Mouse (Mus musculus) inflammation-experienced regulatory T-cells, adult 6 months (primary cell): ENCODE measurements at regions not wholly inside any gene's neighbourhood (a gene's known extent, or its start where the extent isn't known, plus 50 kb on each side); places are given as distances from the start of the nearest gene placed in this dataset.

Experiments used
- ATAC-seq: one replicate; pipeline ENCODE4 v1.8.0; 2017

GRCm38 (mm10) chr10:9061979-9062378 is 176.1 kb upstream of the Sash1 start:
- ATAC-seq = no peak

- ATAC-seq = no peak
These were observed 169.4 kb upstream of the Sash1 start for GRCm38 (mm10) chr10:9055274-9055673.

GRCm38 (mm10) chr10:9053371-9053770 is 167.5 kb upstream of the Sash1 start:
- no peak for ATAC-seq

GRCm38 (mm10) chr10:9047341-9047740 is 161.5 kb upstream of the Sash1 start:
- no peak for ATAC-seq

GRCm38 (mm10) chr10:9044746-9045370 is 159.0 kb upstream of the Sash1 start:
- ATAC-seq = no peak

- ATAC-seq = no peak
These were observed 157.6 kb upstream of the Sash1 start for GRCm38 (mm10) chr10:9043507-9043906.

GRCm38 (mm10) chr10:9030486-9030885 is 144.6 kb upstream of the Sash1 start:
- ATAC-seq = no peak

GRCm38 (mm10) chr10:9029506-9029905 is 143.6 kb upstream of the Sash1 start:
- ATAC-seq = no peak

- ATAC-seq = no peak
These were observed 141.4 kb upstream of the Sash1 start for GRCm38 (mm10) chr10:9027070-9027807.

GRCm38 (mm10) chr10:9014810-9015505 is 129.1 kb upstream of the Sash1 start:
- no peak for ATAC-seq

- no peak for ATAC-seq
These were observed 127.7 kb upstream of the Sash1 start for GRCm38 (mm10) chr10:9013549-9013925.

- ATAC-seq = no peak
These were observed 127.1 kb upstream of the Sash1 start for GRCm38 (mm10) chr10:9012829-9013548.

- no peak for ATAC-seq
These were observed 126.0 kb upstream of the Sash1 start for GRCm38 (mm10) chr10:9011906-9012305.

- no peak for ATAC-seq
These were observed 124.3 kb upstream of the Sash1 start for GRCm38 (mm10) chr10:9010191-9010590.

GRCm38 (mm10) chr10:9005140-9005909 is 119.5 kb upstream of the Sash1 start:
- ATAC-seq = no peak

- ATAC-seq = no peak
These were observed 116.4 kb upstream of the Sash1 start for GRCm38 (mm10) chr10:9002261-9002660.

- ATAC-seq = no peak
These were observed 113.0 kb upstream of the Sash1 start for GRCm38 (mm10) chr10:8998758-8999398.

- no peak for ATAC-seq
These were observed 112.5 kb upstream of the Sash1 start for GRCm38 (mm10) chr10:8998356-8998755.

- no peak for ATAC-seq
These were observed 109.2 kb upstream of the Sash1 start for GRCm38 (mm10) chr10:8995097-8995496.

GRCm38 (mm10) chr10:8986339-8986738 is 100.5 kb upstream of the Sash1 start:
- no peak for ATAC-seq

- ATAC-seq = no peak
These were observed 97.5 kb upstream of the Sash1 start for GRCm38 (mm10) chr10:8983347-8983746.

- ATAC-seq = no peak
These were observed 94.7 kb upstream of the Sash1 start for GRCm38 (mm10) chr10:8980568-8980967.
